Mouse (Mus musculus) liver, embryonic 14.5 days (tissue): ENCODE measurements at regions not wholly inside any gene's neighbourhood (a gene's known extent, or its start where the extent isn't known, plus 50 kb on each side); places are given as distances from the start of the nearest gene placed in this dataset.
A peak's percentile ranks its signal among the peaks of the same experiment; 100 is the strongest.
"Not testable (repeated sequence)": the region's sequence is repeated elsewhere in the genome, so short reads cannot be mapped to it uniquely, and the experiment has no call there.

ENCODE experiments used
- ATAC-seq: fragments of 200-750 bp; cut with Nextera tagmentation; 2 replicates; pipeline ENCODE4 v1.8.0; 2017; ENCODE audit warnings: moderate number of reproducible peaks, mild to moderate bottlenecking, moderate library complexity; ENCODE audit not compliant: insufficient read depth
- DNase-seq, 3 experiments: peaks; one replicate each; pipeline ENCODE4 v3.0.0-alpha.2; 2012 to 2013; ENCODE audit warnings: low read depth in 3 of 3, low spot score in 3 of 3
- H3K27ac ChIP-seq: fragments of 300-500 bp; sonication (generic); 2 replicates; pipeline ENCODE4 v1.5.1; 2014; ENCODE audit warnings: moderate library complexity, mild to moderate bottlenecking, control low read depth, inconsistent platforms
- H3K27me3 ChIP-seq: fragments of 300-500 bp; sonication (generic); 2 replicates; pipeline ENCODE4 v1.6.1; 2014; ENCODE audit warnings: mild to moderate bottlenecking, low read length, moderate library complexity; ENCODE audit not compliant: control insufficient read depth, insufficient read depth
- H3K36me3 ChIP-seq: fragments of 300-500 bp; sonication (generic); replicated peaks from 2 replicates; pipeline ENCODE4 v1.6.1; 2014; ENCODE audit warnings: low read depth; ENCODE audit not compliant: control insufficient read depth, insufficient read depth
- H3K4me1 ChIP-seq, 2 experiments: fragments of 200-500 bp in 1 of 2; fragments of 300-500 bp in 1 of 2; sonication (generic) in 1 of 2; replicated peaks; 2 replicates each; pipeline ENCODE4 v1.6.1; 2012 to 2014; ENCODE audit warnings: antibody characterized with exemption in 1 of 2, inconsistent platforms in 1 of 2, low read length in 1 of 2; ENCODE audit not compliant: control insufficient read depth in 2 of 2, insufficient read depth in 2 of 2
- H3K4me2 ChIP-seq: fragments of 300-500 bp; sonication (generic); 2 replicates; pipeline ENCODE4 v1.6.1; 2014; ENCODE audit warnings: low read depth, mild to moderate bottlenecking, control low read depth, moderate library complexity
- H3K4me3 ChIP-seq, 2 experiments: fragments of 200-500 bp in 1 of 2; fragments of 300-500 bp in 1 of 2; sonication (generic) in 1 of 2; 2 replicates each; pipeline ENCODE4 v1.5.1; 2012 to 2014; ENCODE audit warnings: low read depth in 2 of 2, low read length in 2 of 2, mild to moderate bottlenecking in 2 of 2, control low read depth in 1 of 2, inconsistent platforms in 1 of 2, moderate library complexity in 1 of 2; ENCODE audit not compliant: insufficient read depth in 1 of 2
- H3K9ac ChIP-seq: fragments of 300-500 bp; sonication (generic); replicated peaks from 2 replicates; pipeline ENCODE4 v1.6.1; 2014; ENCODE audit warnings: mild to moderate bottlenecking, control low read depth, moderate library complexity
- H3K9me3 ChIP-seq: fragments of 300-500 bp; sonication (generic); 2 replicates; pipeline ENCODE4 v1.6.1; 2016; ENCODE audit warnings: low read length, mixed read lengths; ENCODE audit not compliant: control insufficient read depth
- CTCF ChIP-seq: IDR thresholded peaks from 2 replicates; pipeline ENCODE4 v1.5.1; 2016; ENCODE audit warnings: antibody characterized with exemption, low read depth, control low read depth
- EP300 ChIP-seq: IDR thresholded peaks from 2 replicates; pipeline ENCODE4 v1.6.1; 2016; ENCODE audit warnings: antibody characterized with exemption, low read depth
- WGBS: fragments of 180-500 bp; shearing (Covaris S2); extraction: QIAGEN DNeasy Blood & Tissue Kit; methylation state at CpG from one replicate; pipeline ENCODE4 v1.1.7; 2014; ENCODE audit not compliant: insufficient replicate concordance; 5-methylcytosine and 5-hydroxymethylcytosine counted together

DNA sequence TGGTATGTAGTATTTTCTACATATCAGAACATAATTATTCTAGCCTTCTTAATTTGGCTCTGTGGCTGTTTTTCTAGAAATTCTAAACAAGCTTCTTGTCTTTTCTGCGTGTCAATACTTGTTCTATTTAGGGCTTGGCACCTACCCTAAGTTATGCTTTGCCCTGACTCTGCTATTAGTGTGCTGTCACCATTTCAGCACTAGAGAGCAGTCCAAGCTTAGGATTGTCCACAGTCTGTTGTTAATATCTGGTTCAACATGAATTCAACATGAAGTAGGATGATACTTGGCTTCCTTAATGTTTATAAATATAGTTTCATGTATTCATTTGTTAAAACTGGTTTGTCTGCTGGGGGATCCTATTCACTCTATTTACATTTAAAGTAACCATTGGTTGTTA, 61.2 kb downstream of the Maged1 start:
- no peak for ATAC-seq
- H3K27ac ChIP-seq: no peak overlapping the region
- no peak overlapping the region for H3K4me2 ChIP-seq
- peak in 1 of 3 experiments; percentile 20 for DNase-seq
- peaks cover 0 to 5% of the 10 kb centered on the region in 2 experiments; a peak in 2 of 4 replicates for H3K4me1 ChIP-seq
- no peaks in the 10 kb centered on the region for H3K36me3 ChIP-seq
- H3K9ac ChIP-seq: no peak overlapping the region
- no peaks in the 10 kb centered on the region for H3K27me3 ChIP-seq
- no peak for TF ChIP-seq EP300
- TF ChIP-seq CTCF: peak; percentile 49; the same call in 1 of the 2 replicates
- no peaks in the 10 kb centered on the region for H3K9me3 ChIP-seq
- 55% methylated on average over 1 of the region's 1 CpGs for WGBS
- H3K4me3 ChIP-seq: no peak overlapping the region

- H3K4me2 ChIP-seq, H3K27ac ChIP-seq, H3K9me3 ChIP-seq, H3K9ac ChIP-seq, H3K36me3 ChIP-seq, DNase-seq, H3K4me3 ChIP-seq, H3K27me3 ChIP-seq: not testable (repeated sequence)
- WGBS: no CpG with 5 or more reads among the region's 3 CpGs
- peak; percentile 98 for ATAC-seq
- H3K4me1 ChIP-seq: peaks cover 2 to 18% of the 10 kb centered on the region in 2 experiments; a peak in 3 of 4 replicates
Measured at GRCm38 (mm10) chrX:94467654-94468053, 74.3 kb downstream of the Maged1 start.
